Mouse (Mus musculus) brain, embryonic 14.5 days (tissue): ENCODE data around the gene Bcat2. TPM values are rescaled to one million over a fixed set of nuclear protein-coding genes. Genes with fewer than 3 reads are reported as not detected.
A peak's percentile ranks its signal among the peaks of the same experiment; 100 is the strongest.

ENCODE experiments used
- DNase-seq: peaks from one replicate; pipeline ENCODE4 v3.0.0-alpha.2; 2011; ENCODE audit warnings: low read depth
- CTCF ChIP-seq: fragments of 200-500 bp; IDR thresholded peaks from 2 replicates; pipeline ENCODE4 v1.5.1; 2012; ENCODE audit warnings: inconsistent platforms, mild to moderate bottlenecking, moderate library complexity, borderline replicate concordance; ENCODE audit not compliant: insufficient read depth, insufficient read length; ENCODE audit errors: extremely low read depth
- POLR2A ChIP-seq: fragments of 200-500 bp; IDR thresholded peaks from 2 replicates; pipeline ENCODE4 v1.6.1; 2012; ENCODE audit warnings: mild to moderate bottlenecking, inconsistent platforms, borderline replicate concordance; ENCODE audit not compliant: poor library complexity, insufficient read depth, insufficient read length, severe bottlenecking; ENCODE audit errors: extremely low read depth
- polyA plus RNA-seq: library from polyadenylated mRNA; depleted of rRNA; stranded (reverse); fragments of >200 nt; gene quantifications from 2 replicates; pipeline ENCODE4 v1.2.3, GENCODE M21; 2012

Gene Bcat2
- polyA plus RNA-seq, 1 experiment, result 29.5 TPM

DNA sequence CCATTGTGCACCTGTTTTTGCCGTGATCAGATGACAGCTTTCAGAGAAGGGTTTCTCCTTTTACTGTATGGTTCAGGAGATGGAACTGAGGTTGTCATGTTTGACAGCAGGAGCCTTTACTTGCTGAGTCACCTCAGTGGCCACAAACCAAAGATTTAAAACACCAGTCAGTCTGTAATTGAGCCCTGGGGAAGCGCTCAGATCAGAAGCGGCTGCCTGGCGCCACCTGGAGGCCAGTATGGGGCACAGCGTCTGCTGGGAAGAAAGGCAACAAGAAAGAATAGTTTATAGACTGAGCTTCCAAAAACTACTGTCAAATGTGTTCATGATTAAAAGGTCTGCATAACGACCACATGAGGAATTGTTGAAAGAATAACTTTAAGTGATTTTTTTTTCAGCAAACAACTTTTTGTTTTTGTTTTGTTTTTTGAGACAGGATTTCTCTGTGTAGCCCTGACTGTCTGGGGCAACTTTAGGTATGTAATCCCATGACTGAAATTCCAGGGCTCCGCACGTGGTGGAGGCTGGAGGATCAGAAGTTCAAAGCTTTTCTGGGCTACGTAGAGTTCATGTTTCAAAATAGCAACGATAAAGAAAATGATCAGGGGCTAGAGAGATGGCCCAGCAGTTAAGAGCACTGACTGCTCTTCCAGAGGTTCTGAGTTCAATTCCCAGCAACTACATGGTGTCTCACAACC is 23.3 kb downstream of the Bcat2 start:
- DNase-seq, result peak; percentile 79
- no peak for TF ChIP-seq POLR2A
- peak; percentile 97 for TF ChIP-seq CTCF

DNA sequence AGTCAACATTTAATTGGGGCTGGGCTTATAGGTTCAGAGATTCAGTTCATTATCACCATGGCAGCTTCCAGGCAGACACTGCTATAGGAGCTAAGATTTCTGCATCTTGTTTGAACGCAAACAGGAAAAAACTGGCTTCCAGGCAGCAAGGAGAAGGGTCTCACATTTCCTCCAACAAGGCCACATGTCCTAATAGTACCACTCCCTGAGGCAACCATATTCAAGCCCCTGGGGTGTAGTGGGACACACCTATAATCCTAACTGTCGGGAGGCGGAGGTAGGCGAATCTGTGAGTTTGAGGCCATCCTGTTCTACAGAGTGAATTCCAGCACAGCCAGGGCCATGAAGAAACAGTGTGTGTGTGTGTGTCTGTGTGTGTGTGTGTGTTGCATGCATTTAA is 25.2 kb downstream of the Bcat2 start:
- TF ChIP-seq POLR2A (no peak), CTCF (no peak)
- DNase-seq, result no peak

DNA sequence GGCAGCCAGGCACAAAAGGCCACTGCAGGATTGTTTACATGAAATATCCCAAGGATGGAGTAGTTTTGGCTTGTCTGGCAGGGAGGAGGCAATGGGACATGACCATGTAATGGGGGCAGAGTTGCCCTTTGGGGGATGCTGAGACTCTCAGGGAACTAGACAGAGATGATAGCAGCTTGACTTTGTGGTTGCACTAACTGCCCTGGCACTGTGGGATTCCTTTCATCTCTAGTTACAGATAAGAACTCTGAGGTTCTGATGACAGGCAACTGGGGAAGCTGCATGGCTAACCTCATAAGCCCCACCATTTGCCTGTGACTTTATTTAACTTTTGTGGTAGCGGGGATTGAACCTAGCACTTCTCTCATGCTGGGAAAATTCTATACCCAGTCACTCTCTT is 26.2 kb downstream of the Bcat2 start:
- TF ChIP-seq POLR2A (no peak), CTCF (no peak)
- DNase-seq, result no peak

DNA sequence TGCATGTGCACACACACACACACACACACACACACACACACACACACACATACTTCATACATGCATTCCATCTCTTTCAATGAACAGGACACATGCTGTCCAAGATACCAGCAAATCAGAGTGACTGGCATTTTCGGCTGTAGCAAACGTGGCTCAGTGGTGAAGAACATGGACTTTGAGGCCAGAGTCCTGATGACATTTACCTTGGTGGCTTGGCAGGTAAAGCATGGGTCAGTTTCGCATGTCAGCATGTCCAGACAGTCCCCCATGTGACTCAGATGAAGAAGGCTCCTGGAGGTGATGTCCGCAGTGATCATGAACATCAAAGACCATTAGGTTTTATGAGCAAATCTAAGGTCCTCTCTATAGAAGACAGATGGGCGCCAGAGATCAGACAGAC is 27.1 kb downstream of the Bcat2 start:
- DNase-seq, result no peak
- TF ChIP-seq POLR2A (no peak), CTCF (no peak)

DNA sequence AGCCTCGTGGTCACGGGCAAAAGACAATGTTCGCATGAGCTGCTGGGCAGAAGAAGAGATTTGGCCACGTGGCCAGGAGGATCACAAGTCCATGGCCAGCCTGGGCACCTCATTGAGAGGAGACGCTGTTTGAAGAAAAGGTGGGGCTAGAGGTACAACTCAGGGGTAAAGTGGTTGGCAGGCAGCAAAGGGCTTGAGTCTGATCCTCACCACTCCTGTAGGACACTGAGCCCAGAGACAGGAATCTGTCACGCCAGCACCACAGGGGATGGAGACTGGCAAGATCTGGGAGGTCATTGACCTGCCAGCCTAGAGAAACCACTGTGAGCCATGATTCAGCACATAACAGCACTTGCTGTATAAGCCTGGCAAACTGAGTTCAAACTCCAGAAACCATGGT is 27.6 kb downstream of the Bcat2 start:
- DNase-seq, result no peak
- TF ChIP-seq CTCF, result no peak
- TF ChIP-seq POLR2A, result no peak

DNA sequence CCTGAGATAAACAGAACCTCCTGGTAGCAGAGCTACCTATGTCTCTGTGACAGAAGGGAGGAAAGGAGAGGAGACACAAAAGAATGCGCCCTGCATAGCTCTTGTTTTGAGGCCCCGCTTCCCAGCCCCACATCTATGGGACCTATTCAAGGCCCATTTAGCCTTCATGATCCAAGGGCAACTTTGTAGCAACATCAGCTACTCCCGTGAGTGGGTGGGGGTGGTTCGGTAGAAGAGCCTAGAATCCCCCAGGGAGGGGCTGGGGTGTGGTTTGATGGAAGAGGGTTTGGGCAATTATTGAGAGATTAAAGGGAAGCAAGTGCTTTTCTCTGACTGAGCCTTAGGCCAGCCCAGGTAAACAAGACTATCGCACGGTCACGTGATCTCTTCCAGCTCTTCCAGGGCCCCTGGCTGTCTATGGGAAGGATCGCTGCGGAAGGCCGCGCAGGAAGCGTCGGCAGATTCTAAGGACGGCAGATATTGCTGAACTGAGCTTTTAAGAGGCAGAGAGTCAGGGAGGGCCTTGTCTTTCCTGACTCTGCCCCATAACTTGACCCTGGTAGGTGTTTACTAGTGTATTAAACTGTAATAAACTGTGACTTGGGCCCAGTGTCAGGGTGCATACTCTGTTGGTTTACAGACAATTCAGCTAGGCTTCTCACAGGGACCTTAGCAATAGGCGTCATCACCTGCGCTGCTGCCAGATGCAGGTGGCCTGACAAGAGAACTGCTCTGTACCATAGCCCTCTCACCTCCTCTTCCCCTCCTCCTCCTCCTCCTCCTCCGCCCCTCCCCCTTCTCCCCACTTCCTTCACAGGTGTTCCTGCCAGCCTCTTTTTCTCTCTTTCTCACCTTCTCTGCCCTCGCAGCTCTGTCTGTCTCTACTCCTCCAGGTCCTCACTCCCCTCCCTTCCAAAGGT is 29.3 kb downstream of the Bcat2 start:
- DNase-seq, result no peak
- TF ChIP-seq CTCF (no peak), POLR2A (no peak)

DNA sequence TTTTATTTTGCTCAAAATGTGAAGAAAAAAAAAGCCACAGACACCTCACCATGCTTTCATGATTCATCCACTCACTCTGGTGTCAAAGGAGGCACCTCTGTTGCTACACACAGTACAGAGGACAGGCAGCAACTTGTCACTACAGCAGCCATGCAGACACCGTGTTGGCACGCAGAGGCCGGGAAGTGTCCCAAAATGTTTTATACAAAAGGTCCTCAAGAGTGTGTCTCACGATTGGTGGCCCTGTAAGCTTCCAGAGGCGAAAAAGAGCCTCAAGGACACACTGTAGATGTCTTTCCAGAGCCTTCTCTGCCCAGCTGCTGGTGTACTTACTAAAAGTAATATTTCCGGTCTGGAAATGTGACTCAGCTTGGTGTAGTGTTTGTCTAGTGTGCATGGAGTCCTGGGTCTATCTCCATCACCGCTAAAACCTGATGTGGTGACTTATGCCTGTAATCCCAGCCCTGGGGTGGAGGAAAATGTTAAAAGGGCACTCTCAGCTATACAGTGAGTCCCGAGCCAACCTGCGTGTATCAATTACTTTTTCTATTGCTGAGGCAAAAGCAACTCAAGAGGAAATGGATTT is 35.8 kb downstream of the Bcat2 start:
- TF ChIP-seq POLR2A (no peak), CTCF (no peak)
- DNase-seq, result no peak

DNA sequence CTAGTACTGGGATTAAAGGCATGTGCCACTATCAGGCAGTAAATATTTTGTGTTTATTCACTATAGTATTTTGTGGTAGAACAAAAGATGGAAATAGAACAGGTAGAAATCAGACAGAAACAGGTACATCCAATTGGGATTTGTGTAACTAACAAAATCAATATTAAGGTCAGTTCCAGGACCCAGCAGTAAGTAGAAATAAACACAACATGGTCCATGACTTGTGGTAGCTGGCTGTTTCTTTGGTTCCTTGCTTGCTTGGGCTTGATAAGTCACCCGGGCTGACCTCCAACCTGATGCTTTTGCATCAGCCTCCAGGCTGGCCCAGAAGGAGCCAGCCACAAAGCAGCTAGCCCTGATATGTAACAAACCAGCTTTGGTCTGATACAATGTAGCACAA is 39.6 kb downstream of the Bcat2 start:
- TF ChIP-seq POLR2A (no peak), CTCF (no peak)
- DNase-seq, result no peak

DNA sequence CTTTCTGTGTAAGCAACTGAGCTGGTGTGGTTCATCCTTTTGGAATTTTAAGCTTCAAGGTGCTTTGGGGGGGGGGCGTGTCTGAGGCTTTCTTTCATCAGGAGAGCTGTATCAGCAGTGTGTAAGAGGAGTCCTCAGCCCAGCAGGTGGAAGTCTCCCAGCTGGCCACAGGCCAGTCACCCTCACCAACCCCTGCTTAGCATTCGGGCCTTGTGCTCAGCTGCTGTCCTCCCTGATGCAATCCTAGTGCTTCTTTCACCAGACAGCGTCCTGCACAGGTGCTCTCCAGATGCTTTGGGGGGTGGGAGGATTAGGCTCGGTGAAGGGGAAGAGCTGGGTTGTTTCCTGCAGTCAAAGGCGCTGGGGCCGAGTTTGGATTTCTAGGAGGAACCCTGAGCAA is 46.3 kb downstream of the Bcat2 start:
- DNase-seq, result no peak
- TF ChIP-seq POLR2A (no peak), CTCF (no peak)

DNA sequence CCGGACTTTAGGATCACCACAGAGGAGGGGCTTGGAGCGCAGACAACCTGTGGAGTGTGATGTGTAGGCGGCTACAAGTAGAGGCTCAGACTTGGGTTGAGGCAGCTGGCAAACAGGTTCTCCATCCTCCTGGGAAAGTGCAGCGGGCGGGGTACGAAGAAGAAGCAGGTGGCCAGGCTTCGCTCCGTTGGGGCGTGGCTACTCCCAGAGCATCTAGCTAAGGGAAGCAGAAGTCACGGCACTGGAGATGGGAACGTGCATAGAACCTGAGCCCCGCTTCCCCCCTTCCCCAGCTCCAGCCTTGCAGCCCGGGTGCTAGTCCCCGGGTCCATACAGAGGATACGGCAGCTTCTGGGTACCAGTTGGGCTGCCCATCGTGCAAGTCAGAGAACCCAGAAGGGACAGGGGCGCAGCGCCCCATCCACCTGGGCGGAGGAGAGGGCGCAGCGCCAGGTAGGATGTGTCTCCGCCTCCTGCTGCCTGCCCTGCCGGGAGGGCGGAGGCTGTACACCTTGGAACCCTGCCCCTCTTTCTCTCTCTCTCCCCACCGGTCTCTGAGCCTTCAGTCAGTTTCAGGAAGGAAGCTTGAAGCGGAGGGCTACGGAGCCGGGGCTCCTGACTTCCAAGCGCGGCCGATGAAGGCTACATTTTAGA is 47.2 kb downstream of the Bcat2 start, which contains the start of gene Fut1:
Gene Fut1 (plus strand): TSS at position 248 of the 654 bp plus-strand sequence.
- TF ChIP-seq CTCF (no peak), POLR2A (no peak)

DNA sequence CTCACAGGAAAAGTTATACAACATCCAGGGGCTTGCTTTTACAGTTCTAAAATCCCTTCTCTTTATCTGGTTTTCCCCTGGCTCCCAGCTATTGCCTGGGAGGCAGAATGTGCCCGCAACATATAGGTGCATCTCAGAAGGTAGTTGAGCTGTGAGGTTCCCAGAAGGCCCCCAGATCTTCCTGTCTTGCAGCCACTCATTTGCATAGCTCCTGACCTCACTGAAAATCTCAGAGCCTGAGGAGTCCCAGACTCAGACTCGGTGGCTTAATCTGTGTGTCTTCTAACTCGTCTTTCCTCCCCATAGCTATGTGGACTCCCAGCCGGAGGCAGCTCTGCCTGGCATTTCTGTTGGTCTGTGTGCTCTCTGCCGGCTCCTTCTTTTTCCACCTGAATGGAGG is 48.4 kb downstream of the Bcat2 start:
- DNase-seq, result no peak

More for the DNA sequence above, 47.2 kb downstream of the Bcat2 start, which contains the start of gene Fut1:
- DNase-seq, result no peak

DNA sequence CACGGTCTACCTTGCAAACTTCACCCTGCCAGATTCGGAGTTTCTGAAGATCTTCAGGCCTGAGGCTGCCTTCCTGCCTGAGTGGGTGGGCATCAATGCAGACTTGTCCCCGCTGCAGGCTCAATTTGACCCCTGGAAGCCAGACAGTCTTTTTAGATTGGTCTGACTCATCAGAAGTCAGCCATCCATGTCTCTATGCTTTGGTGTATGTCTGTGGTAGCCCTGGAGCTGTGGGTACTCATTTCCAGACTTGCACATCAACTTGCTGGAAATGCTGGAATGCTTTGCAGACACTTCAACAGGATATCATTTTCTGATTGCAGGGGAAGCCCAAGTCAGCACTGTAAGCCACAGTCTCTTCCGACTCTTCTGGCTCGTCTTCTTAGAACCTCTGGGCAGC is 49.6 kb downstream of the Bcat2 start:
- DNase-seq, result no peak
- TF ChIP-seq CTCF, result no peak
- no peak for TF ChIP-seq POLR2A

More for the DNA sequence above, 48.4 kb downstream of the Bcat2 start:
- TF ChIP-seq POLR2A (no peak), CTCF (no peak)

DNA sequence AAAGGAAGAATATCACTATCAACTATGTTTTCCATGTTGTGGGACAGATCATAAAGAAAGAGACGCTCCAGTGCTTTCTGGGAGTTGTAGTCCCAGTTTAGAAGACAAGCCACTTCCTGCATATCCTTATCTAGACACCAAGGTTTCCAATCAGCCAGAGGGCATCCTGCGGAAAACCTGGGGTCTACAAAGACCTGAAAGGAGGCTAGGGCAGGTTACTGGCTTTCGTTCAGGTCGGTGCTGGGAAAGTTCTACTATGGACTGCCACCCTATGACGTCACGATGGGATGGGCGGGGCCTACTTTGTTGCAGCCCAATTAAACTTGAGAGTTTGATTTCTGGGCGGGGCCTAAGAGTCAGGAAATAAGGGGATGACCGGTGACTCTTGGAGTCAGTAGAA is 51.5 kb downstream of the Bcat2 start, which contains the start of gene Izumo1:
Gene Izumo1 (plus strand): TSS at position 369 of the 400 bp plus-strand sequence.
- no peak for DNase-seq
- TF ChIP-seq CTCF, result no peak
- TF ChIP-seq POLR2A, result no peak

DNA sequence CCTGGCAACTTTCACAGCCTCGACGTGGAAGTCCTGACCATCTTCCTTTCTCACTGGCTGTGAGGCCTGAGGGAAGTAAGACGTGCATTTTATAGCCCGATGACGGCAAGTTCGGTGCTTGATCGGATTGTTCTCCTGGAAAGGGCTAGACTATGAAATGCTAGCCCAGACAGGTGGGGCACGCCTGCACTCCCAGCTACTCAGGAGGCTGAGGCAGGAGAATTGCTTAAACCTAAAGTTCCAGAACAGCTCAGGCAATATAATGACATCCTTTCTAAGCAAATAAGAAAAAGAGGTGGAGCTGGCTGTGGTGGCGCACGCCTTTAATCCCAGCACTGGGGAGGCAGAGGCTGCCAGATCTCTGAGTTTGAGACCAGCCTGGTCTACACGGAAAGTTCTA is 53.6 kb downstream of the Bcat2 start:
- no peak for TF ChIP-seq CTCF
- TF ChIP-seq POLR2A, result no peak
- peak; percentile 47 for DNase-seq
